ENCODE assay signal across 32 mouse cellular contexts in the genomic region with DNA sequence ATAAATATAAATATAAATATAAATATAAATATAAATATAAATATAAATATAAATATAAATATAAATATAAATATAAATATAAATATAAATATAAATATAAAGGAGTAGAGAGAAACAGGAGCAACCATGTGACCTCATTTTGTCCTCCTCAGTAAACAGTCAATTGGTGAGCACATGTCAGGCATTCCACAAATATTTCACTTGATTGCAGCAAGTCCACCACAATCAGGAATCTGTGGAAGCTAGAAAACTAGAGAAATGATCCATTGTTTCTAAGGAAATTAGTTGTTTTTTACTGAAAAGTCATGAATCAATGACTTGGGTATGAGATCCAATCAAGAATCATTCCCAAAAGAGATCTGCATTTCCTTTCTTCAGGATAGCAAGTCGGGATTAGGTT. TPM values are rescaled to one million over a fixed set of nuclear protein-coding genes. Genes with fewer than 3 reads are reported as not detected.
"Had no signal": no experiment of that assay in that cellular context is flagged by ENCODE, and none has a peak within 500 bp of the region (broad histone marks: within the 10 kb centered on the region; RNA-seq: fewer than 3 reads in every experiment).

No protein-coding gene starts in this region.

- H3K4me2 ChIP-seq: heart, embryonic 11.5 days; hindbrain, embryonic 13.5 days; hindbrain, embryonic 15.5 days; kidney, embryonic 15.5 days; limb, embryonic 13.5 days; limb, embryonic 15.5 days; liver, embryonic 13.5 days; liver, embryonic 15.5 days had no signal

- H3K9ac ChIP-seq: hindbrain, embryonic 13.5 days; hindbrain, embryonic 15.5 days; kidney, embryonic 15.5 days; limb, embryonic 13.5 days; limb, embryonic 15.5 days; liver, embryonic 13.5 days; liver, embryonic 15.5 days had no signal

- H3K4me1 ChIP-seq: hindbrain, embryonic 10.5 days; hindbrain, embryonic 13.5 days; hindbrain, embryonic 15.5 days; kidney, embryonic 15.5 days; limb, embryonic 13.5 days; limb, embryonic 15.5 days; liver, embryonic 13.5 days; liver, embryonic 15.5 days had no signal

- H3K4me3 ChIP-seq: heart, adult 2 months; hindbrain, embryonic 10.5 days; hindbrain, embryonic 13.5 days; hindbrain, embryonic 15.5 days; kidney, embryonic 15.5 days; limb, embryonic 13.5 days; limb, embryonic 15.5 days; liver, embryonic 13.5 days; liver, embryonic 15.5 days had no signal

- ATAC-seq: hindbrain, postnatal 0 days; intestine, embryonic 16.5 days had no signal

- DNase-seq: gastrocnemius, postnatal 14 days; gastrocnemius, postnatal 36 days; heart, adult 11 months; heart, adult 2 months; heart, postnatal 10 days; heart, postnatal 4 days; kidney, adult 11 months; kidney, adult 2 months; kidney, adult 9 months; kidney, postnatal 10 days; kidney, postnatal 25 days; layer of hippocampus, adult 9-11 months; layer of hippocampus, postnatal 36 days; left cerebral cortex, postnatal 4 days; liver, embryonic 13.5 days had no signal

- H3K27ac ChIP-seq: heart, adult 2 months; hindbrain, embryonic 10.5 days; hindbrain, embryonic 13.5 days; hindbrain, embryonic 15.5 days; hindbrain, postnatal 0 days; kidney, embryonic 15.5 days; limb, embryonic 13.5 days; limb, embryonic 15.5 days; liver, embryonic 13.5 days; liver, embryonic 15.5 days had no signal

- H3K36me3 ChIP-seq: hindbrain, embryonic 10.5 days; hindbrain, embryonic 13.5 days; hindbrain, embryonic 15.5 days; kidney, embryonic 15.5 days; limb, embryonic 13.5 days; limb, embryonic 15.5 days; liver, embryonic 13.5 days; liver, embryonic 15.5 days had no signal

- H3K9me3 ChIP-seq: hindbrain, embryonic 10.5 days; hindbrain, embryonic 13.5 days; hindbrain, embryonic 15.5 days; kidney, embryonic 15.5 days; limb, embryonic 13.5 days; limb, embryonic 15.5 days; liver, embryonic 13.5 days; liver, embryonic 15.5 days had no signal

- H3K27me3 ChIP-seq: hindbrain, embryonic 13.5 days; hindbrain, embryonic 15.5 days; kidney, embryonic 15.5 days; limb, embryonic 13.5 days; limb, embryonic 15.5 days; liver, embryonic 13.5 days; liver, embryonic 15.5 days had no signal

RNA-seq across cellular contexts. Expression of gene Gm9972, which starts 5.7 kb away (rescaled TPM):
- polyA plus RNA-seq: gonadal fat pad, adult 2 months; heart, adult 2 months; heart, embryonic 11.5 days; heart, embryonic 14.5 days; heart, embryonic 16.5 days; hindbrain, embryonic 15.5 days; hindbrain, postnatal 0 days; intestine, embryonic 14.5 days; intestine, embryonic 16.5 days; kidney, adult 2 months; kidney, embryonic 15.5 days; large intestine, adult 2 months; limb, embryonic 11.5 days; liver, adult 2 months; liver, embryonic 13.5 days; liver, embryonic 15.5 days had no signal
